Mouse (Mus musculus) midbrain, embryonic 14.5 days (tissue): ENCODE results near the gene Txndc17. TPM values are rescaled to one million over a fixed set of nuclear protein-coding genes. Genes with fewer than 3 reads are reported as not detected.

Source experiments
- ATAC-seq: fragments of 200-750 bp; cut with Nextera tagmentation; 2 replicates; pipeline ENCODE4 v1.8.0; 2017; ENCODE audit warnings: moderate number of reproducible peaks, moderate library complexity; ENCODE audit not compliant: low FRiP score, low TSS enrichment
- DNase-seq: peaks from one replicate; pipeline ENCODE4 v3.0.0-alpha.2; 2015
- H3K27ac ChIP-seq: fragments of 300-500 bp; sonication (generic); replicated peaks from 2 replicates; pipeline ENCODE4 v1.5.1; 2014; ENCODE audit warnings: mild to moderate bottlenecking, low read depth, low read length, moderate library complexity
- H3K27me3 ChIP-seq: fragments of 300-500 bp; sonication (generic); 2 replicates; pipeline ENCODE4 v1.6.1; 2014; ENCODE audit warnings: low read length, control low read depth, mixed read lengths; ENCODE audit not compliant: control insufficient read depth, insufficient read depth
- H3K36me3 ChIP-seq: fragments of 300-500 bp; sonication (generic); 2 replicates; pipeline ENCODE4 v1.6.1; 2014; ENCODE audit warnings: low read length, control low read depth; ENCODE audit not compliant: control insufficient read depth, insufficient read depth
- H3K4me1 ChIP-seq: fragments of 300-500 bp; sonication (generic); 2 replicates; pipeline ENCODE4 v1.6.1; 2014; ENCODE audit warnings: mild to moderate bottlenecking, antibody characterized with exemption, low read length, control low read depth; ENCODE audit not compliant: control insufficient read depth, insufficient read depth
- H3K4me2 ChIP-seq: fragments of 300-500 bp; sonication (generic); 2 replicates; pipeline ENCODE4 v1.6.1; 2014; ENCODE audit warnings: mild to moderate bottlenecking, low read length, moderate library complexity
- H3K4me3 ChIP-seq: fragments of 300-500 bp; sonication (generic); replicated peaks from 2 replicates; pipeline ENCODE4 v1.5.1; 2014; ENCODE audit warnings: low read depth, low read length
- H3K9ac ChIP-seq: fragments of 300-500 bp; sonication (generic); replicated peaks from 2 replicates; pipeline ENCODE4 v1.6.1; 2014; ENCODE audit warnings: mild to moderate bottlenecking, low read length, moderate library complexity
- H3K9me3 ChIP-seq: fragments of 300-500 bp; sonication (generic); 2 replicates; pipeline ENCODE4 v1.6.1; 2016; ENCODE audit warnings: low read length, control low read depth, mixed read lengths; ENCODE audit not compliant: control insufficient read depth
- WGBS: fragments of 180-500 bp; shearing (Covaris S2); extraction: QIAGEN DNeasy Blood & Tissue Kit; methylation state at CpG from one replicate; pipeline ENCODE4 v1.1.7; 2014; 5-methylcytosine and 5-hydroxymethylcytosine counted together
- polyA plus RNA-seq: library from polyadenylated mRNA; unstranded; fragments of >200 nt; fragmentation: Nextera tagmentation; extraction: Ambion mirVana; gene quantifications from 2 replicates; pipeline ENCODE4 v1.2.1, GENCODE M21; 2014

Txndc17 gene
- polyA plus RNA-seq, 1 experiment from 2014 or later, result 137 TPM

- no peak for ATAC-seq
- no peaks in the 10 kb centered on the region for H3K4me1 ChIP-seq
- DNase-seq, result no peak
- H3K9ac ChIP-seq, result no peak overlapping the region
- H3K36me3 ChIP-seq, result no peaks in the 10 kb centered on the region
- no peak overlapping the region for H3K4me2 ChIP-seq
- no peak overlapping the region for H3K4me3 ChIP-seq
- no peak overlapping the region for H3K27ac ChIP-seq
- H3K9me3 ChIP-seq, result no peaks in the 10 kb centered on the region
- 91% methylated on average over 4 of the region's 4 CpGs for WGBS
- H3K27me3 ChIP-seq, result no peaks in the 10 kb centered on the region
These were observed 21.2 kb downstream of the Txndc17 start for GRCm38 (mm10) chr11:72228513-72228912.

- no peak overlapping the region for H3K4me3 ChIP-seq
- no peaks in the 10 kb centered on the region for H3K36me3 ChIP-seq
- ATAC-seq, result no peak
- H3K27me3 ChIP-seq, result no peaks in the 10 kb centered on the region
- H3K27ac ChIP-seq, result no peak overlapping the region
- no peaks in the 10 kb centered on the region for H3K4me1 ChIP-seq
- H3K4me2 ChIP-seq, result no peak overlapping the region
- no peak overlapping the region for H3K9ac ChIP-seq
- DNase-seq, result no peak
- no peaks in the 10 kb centered on the region for H3K9me3 ChIP-seq
- WGBS, result 89% methylated on average over 7 of the region's 7 CpGs
These were observed 24.7 kb downstream of the Txndc17 start for GRCm38 (mm10) chr11:72232068-72232467.

GRCm38 (mm10) chr11:72232991-72233390, 25.6 kb downstream of the Txndc17 start:
- H3K4me1 ChIP-seq, result no peaks in the 10 kb centered on the region
- ATAC-seq (no peak), DNase-seq (no peak)
- no peak overlapping the region for H3K27ac ChIP-seq
- no peak overlapping the region for H3K4me2 ChIP-seq
- H3K9me3 ChIP-seq, result no peaks in the 10 kb centered on the region
- 86% methylated on average over 1 of the region's 1 CpGs for WGBS
- H3K4me3 ChIP-seq, result no peak overlapping the region
- no peak overlapping the region for H3K9ac ChIP-seq
- no peaks in the 10 kb centered on the region for H3K36me3 ChIP-seq
- no peaks in the 10 kb centered on the region for H3K27me3 ChIP-seq

- Histone ChIP-seq H3K36me3 (no peaks in the 10 kb centered on the region), H3K27ac (no peak overlapping the region), H3K4me3 (no peak overlapping the region), H3K4me2 (no peak overlapping the region), H3K9me3 (no peaks in the 10 kb centered on the region), H3K4me1 (no peaks in the 10 kb centered on the region), H3K27me3 (no peaks in the 10 kb centered on the region), H3K9ac (no peak overlapping the region)
- DNase-seq (no peak), ATAC-seq (no peak)
- WGBS, result 82% methylated on average over 5 of the region's 5 CpGs
These were observed 26.7 kb downstream of the Txndc17 start for GRCm38 (mm10) chr11:72234013-72234412.

GRCm38 (mm10) chr11:72240062-72240860, 32.9 kb downstream of the Txndc17 start:
- Histone ChIP-seq H3K4me2 (no peak overlapping the region), H3K9ac (no peak overlapping the region), H3K27me3 (no peaks in the 10 kb centered on the region), H3K9me3 (no peaks in the 10 kb centered on the region), H3K36me3 (no peaks in the 10 kb centered on the region), H3K4me3 (no peak overlapping the region), H3K4me1 (no peaks in the 10 kb centered on the region), H3K27ac (no peak overlapping the region)
- ATAC-seq (no peak), DNase-seq (no peak)
- 77% methylated on average over 4 of the region's 4 CpGs for WGBS

GRCm38 (mm10) chr11:72245196-72245753, 37.9 kb downstream of the Txndc17 start:
- Histone ChIP-seq H3K4me1 (no peaks in the 10 kb centered on the region), H3K9me3 (no peaks in the 10 kb centered on the region), H3K27ac (no peak overlapping the region), H3K27me3 (no peaks in the 10 kb centered on the region), H3K4me2 (no peak overlapping the region), H3K4me3 (no peak overlapping the region), H3K9ac (no peak overlapping the region), H3K36me3 (no peaks in the 10 kb centered on the region)
- DNase-seq, result no peak
- WGBS, result 87% methylated on average over 8 of the region's 8 CpGs
- ATAC-seq, result no peak

- H3K27me3 ChIP-seq, result no peaks in the 10 kb centered on the region
- H3K4me1 ChIP-seq, result no peaks in the 10 kb centered on the region
- WGBS, result 97% methylated on average over 4 of the region's 4 CpGs
- H3K4me2 ChIP-seq, result no peak overlapping the region
- no peak for ATAC-seq
- H3K9me3 ChIP-seq, result no peaks in the 10 kb centered on the region
- H3K9ac ChIP-seq, result no peak overlapping the region
- H3K27ac ChIP-seq, result no peak overlapping the region
- H3K4me3 ChIP-seq, result no peak overlapping the region
- H3K36me3 ChIP-seq, result no peaks in the 10 kb centered on the region
- DNase-seq, result no peak
These were observed 48.3 kb downstream of the Txndc17 start for GRCm38 (mm10) chr11:72255629-72256028.

GRCm38 (mm10) chr11:72256441-72256840, 49.1 kb downstream of the Txndc17 start:
- 92% methylated on average over 2 of the region's 2 CpGs for WGBS
- no peak for ATAC-seq
- no peak overlapping the region for H3K9ac ChIP-seq

More at GRCm38 (mm10) chr11:72256441-72256840, 49.1 kb downstream of the Txndc17 start:
- Histone ChIP-seq H3K27me3 (no peaks in the 10 kb centered on the region), H3K4me1 (no peaks in the 10 kb centered on the region), H3K36me3 (no peaks in the 10 kb centered on the region), H3K27ac (no peak overlapping the region), H3K4me2 (no peak overlapping the region), H3K9me3 (no peaks in the 10 kb centered on the region), H3K4me3 (no peak overlapping the region)
- DNase-seq, result no peak
